Mouse (Mus musculus): ENCODE data around the gene Fam168a. TPM values are rescaled to one million over a fixed set of nuclear protein-coding genes. Genes with fewer than 3 reads are reported as not detected.

Fam168a gene
- polyA plus RNA-seq, 1 experiment from 2014 or later = 47.4 TPM

DNA sequence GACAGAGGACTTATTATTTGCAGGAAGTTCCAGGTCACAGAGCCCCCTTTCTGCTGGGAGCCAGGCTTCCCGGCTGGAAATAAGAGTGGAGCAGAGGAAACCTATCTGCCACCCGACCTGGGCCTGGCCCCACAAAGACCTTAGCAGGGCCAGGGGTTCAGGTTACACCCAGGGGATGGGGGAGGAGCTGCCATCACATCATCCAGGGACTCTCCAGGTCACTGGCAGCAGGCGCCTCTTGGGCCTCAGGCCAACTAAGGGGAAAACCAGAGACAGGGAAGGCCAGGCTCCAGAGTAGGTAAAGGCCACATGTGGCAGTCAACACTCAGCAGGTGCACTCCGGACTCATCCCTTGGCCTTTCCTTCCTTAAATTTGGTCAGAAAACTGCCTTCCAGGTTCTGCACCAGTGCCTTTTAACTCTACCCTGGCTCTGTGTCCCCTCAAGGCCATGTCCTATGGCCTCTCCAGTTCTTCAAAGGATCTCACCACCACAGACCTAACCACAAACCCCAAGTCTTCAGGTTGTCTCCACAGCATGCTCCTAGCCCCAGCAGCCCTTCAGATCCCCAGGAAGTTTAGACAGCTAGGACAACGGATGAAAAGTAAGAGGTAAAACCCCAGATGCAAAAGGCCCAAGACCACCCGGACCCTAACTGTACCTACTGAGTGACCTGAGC, 147.8 kb downstream of the Fam168a start:
- Histone ChIP-seq H3K36me3 (peaks cover 8% of the 10 kb centered on the region; the same call in 1 of the 2 replicates), H3K9me3 (no peaks in the 10 kb centered on the region), H3K27ac (peak overlapping the region; percentile 4), H3K27me3 (ENCODE audit: insufficient read depth, poor library complexity, severe bottlenecking) (no peaks in the 10 kb centered on the region), H3K4me1 (replicated peaks) (peaks cover 52% of the 10 kb centered on the region), H3K4me3 (no peak overlapping the region)
- WGBS = 41% methylated on average over 6 of the region's 6 CpGs
- no peak for DNase-seq (ENCODE audit: low spot score)

DNA sequence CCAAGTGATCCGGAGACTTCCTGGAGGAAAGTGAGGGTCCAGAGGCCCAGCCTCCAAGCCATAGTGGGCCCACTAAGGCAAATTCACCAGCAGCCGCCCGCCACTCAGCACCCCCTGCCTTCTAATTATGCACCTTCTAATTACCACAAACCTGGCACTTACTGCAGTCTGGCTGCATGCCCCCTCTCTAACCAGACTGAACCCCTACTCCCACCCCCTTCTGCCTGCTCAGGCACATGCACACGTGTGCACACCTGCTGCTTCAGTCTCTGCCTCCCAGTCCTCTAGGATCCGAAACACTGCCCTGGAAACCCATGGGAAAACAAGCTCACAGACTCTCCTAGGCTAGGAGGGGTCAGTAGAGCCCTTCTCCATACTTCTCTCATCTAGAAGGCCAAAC, 148.4 kb downstream of the Fam168a start:
- Histone ChIP-seq H3K27ac (peak overlapping the region; percentile 4; the same call in 1 of the 2 replicates), H3K4me3 (no peak overlapping the region), H3K9me3 (no peaks in the 10 kb centered on the region), H3K27me3 (ENCODE audit: insufficient read depth, poor library complexity, severe bottlenecking) (no peaks in the 10 kb centered on the region), H3K36me3 (peaks cover 2% of the 10 kb centered on the region; the same call in 1 of the 2 replicates), H3K4me1 (replicated peaks) (peaks cover 54% of the 10 kb centered on the region)
- DNase-seq (ENCODE audit: low spot score) = no peak
- 71% methylated on average over 5 of the region's 5 CpGs for WGBS

DNA sequence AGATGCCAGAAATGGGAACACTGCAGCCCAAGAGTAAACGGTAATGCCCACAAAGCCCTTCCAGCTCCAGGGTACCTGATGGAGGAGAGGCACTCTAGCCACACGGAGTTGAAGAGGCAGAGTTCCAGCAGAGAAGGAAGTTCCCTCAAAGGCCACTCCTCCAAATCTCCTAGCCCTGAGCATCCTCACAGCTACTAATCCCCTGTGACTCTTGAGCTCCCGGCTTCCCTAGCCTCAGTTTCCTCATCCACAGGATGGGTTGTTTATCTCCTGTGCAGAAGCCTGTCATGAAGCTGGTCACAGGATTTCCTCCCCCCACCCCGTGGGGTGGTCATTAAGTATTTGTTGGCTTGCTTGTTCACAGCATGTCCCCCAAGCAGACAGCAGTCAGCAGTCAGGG, 148.9 kb downstream of the Fam168a start:
- peaks cover 55% of the 10 kb centered on the region for H3K4me1 ChIP-seq (replicated peaks)
- no peak overlapping the region for H3K4me3 ChIP-seq

DNA sequence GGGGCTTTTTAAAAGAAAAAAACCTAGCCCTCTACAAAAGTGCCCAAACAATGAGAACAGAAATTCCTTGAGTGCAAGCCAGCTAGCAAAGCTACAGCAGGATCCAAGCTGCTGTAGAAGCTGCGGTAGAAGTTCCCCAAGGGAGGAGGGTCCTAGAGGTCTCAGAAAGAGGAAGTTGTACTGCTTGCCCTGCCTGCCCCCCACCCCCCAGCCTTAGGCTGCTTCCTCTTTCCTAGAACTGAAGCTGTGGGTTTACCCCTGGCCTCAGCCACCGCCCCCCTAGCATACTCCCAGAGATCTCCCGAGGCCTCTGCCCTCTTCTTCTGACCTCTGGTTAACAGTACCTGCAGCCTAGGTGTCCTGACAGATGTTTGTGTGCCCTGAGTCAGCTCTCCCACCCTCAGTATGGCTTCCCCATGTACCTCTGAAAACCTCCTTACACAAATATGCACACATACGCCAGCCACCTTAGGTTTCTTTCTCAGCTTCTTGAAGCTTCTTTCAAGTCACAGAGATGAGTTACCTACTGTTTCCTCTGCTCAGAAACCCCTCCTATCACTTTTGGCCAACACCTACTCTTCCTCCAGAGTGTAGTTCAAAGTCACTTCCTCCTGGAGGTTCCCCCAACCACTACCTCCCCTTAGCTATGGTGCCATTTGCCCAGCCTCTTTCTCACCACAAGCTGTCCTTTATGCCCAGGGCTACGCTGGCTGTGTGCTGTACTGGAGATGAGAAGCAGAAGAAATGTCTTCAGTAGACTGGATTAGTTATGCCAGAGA, 149.5 kb downstream of the Fam168a start:
- Histone ChIP-seq H3K4me1 (replicated peaks) (peaks cover 61% of the 10 kb centered on the region), H3K9me3 (no peaks in the 10 kb centered on the region), H3K27ac (0 out of 2 replicates have a peak overlapping the region, but pooled peaks have one; percentile 4), H3K36me3 (no peaks in the 10 kb centered on the region), H3K4me3 (no peak overlapping the region), H3K27me3 (ENCODE audit: insufficient read depth, poor library complexity, severe bottlenecking) (no peaks in the 10 kb centered on the region)
- DNase-seq (ENCODE audit: low spot score) = no peak
- 62% methylated on average over 5 of the region's 5 CpGs for WGBS

More for the DNA sequence above, 148.9 kb downstream of the Fam168a start:
- Histone ChIP-seq H3K9me3 (no peaks in the 10 kb centered on the region), H3K36me3 (no peaks in the 10 kb centered on the region), H3K27ac (0 out of 2 replicates have a peak overlapping the region, but pooled peaks have one; percentile 4), H3K27me3 (ENCODE audit: insufficient read depth, poor library complexity, severe bottlenecking) (no peaks in the 10 kb centered on the region)
- DNase-seq (ENCODE audit: low spot score) = no peak
- WGBS = 51% methylated on average over 4 of the region's 4 CpGs

DNA sequence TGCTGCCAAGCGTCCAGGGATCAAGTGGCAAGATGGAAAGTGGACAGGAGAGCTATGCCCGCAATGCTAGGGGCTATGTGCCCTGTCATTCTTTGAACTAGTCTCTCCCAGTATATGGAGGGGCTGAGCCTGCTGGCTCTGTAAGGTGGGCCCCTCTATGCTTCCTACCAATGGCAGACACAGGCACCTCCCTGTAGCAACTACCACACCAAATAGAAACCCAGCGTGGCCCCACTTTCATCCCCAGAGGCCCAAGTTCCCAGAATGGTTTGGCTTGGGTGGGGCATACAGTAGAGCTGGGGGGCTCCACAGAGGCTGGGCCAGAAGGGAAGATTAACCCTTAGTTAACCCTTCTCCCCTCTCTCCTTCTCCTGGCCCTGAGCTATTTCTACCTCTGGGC, 154.0 kb downstream of the Fam168a start:
- WGBS = 75% methylated on average over 3 of the region's 3 CpGs
- peaks cover 45% of the 10 kb centered on the region for H3K4me1 ChIP-seq (replicated peaks)

DNA sequence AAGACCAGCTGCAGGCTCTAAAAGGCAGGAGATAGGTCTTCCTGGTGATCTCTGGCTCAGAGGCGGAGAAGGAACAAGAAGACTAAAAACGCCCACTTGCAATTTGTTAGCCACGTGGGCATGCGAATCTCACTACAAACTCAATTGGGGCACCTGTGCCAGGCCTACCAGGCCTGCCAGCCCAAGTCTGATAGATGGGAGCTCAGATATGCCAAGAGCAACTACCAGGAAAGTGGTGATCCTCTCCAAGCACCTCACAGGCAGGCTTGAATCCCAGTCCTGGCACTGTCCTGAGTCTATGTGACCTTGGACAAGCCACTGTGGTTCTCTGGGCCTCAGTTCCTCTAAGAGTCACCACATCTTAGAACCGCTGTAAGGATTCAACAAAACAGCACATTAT, 154.8 kb downstream of the Fam168a start:
- Histone ChIP-seq H3K36me3 (no peaks in the 10 kb centered on the region), H3K4me3 (no peak overlapping the region), H3K9me3 (no peaks in the 10 kb centered on the region), H3K4me1 (replicated peaks) (peaks cover 37% of the 10 kb centered on the region), H3K27me3 (ENCODE audit: insufficient read depth, poor library complexity, severe bottlenecking) (no peaks in the 10 kb centered on the region), H3K27ac (peak overlapping the region; percentile 93; the same call in 1 of the 2 replicates)
- no peak for DNase-seq (ENCODE audit: low spot score)
- WGBS = 91% methylated on average over 5 of the region's 5 CpGs

More for the DNA sequence above, 154.0 kb downstream of the Fam168a start:
- H3K4me3 ChIP-seq = no peak overlapping the region
- DNase-seq (ENCODE audit: low spot score) = no peak
- no peaks in the 10 kb centered on the region for H3K27me3 ChIP-seq (ENCODE audit: insufficient read depth, poor library complexity, severe bottlenecking)
- no peaks in the 10 kb centered on the region for H3K9me3 ChIP-seq
- H3K36me3 ChIP-seq = no peaks in the 10 kb centered on the region
- H3K27ac ChIP-seq = no peak overlapping the region

DNA sequence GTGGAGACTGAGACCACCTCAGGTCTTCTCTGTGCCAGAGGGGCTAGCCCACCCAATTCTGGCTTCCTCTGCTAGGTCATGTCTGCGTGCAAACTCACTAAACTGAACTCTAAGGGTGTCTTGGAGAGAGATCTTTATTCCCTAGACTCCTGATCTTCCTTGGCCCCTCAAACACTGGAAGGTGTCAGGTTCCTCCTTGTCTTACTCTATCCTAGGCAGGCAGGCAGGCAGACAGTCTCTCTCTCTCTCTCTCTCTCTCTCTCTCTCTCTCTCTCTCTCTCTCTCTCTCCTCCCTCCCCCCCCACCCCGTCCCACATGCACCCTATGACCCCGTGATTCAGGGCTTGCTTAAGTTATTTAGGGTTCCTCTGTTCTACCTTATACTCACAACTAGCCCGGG, 155.9 kb downstream of the Fam168a start:
- Histone ChIP-seq H3K27ac (peak overlapping the region; percentile 93), H3K9me3 (no peaks in the 10 kb centered on the region), H3K4me3 (peak overlapping the region; percentile 74), H3K4me1 (replicated peaks) (peaks cover 36% of the 10 kb centered on the region), H3K27me3 (ENCODE audit: insufficient read depth, poor library complexity, severe bottlenecking) (no peaks in the 10 kb centered on the region), H3K36me3 (no peaks in the 10 kb centered on the region)
- DNase-seq (ENCODE audit: low spot score) = no peak
- WGBS = 11% methylated on average over 4 of the region's 4 CpGs

DNA sequence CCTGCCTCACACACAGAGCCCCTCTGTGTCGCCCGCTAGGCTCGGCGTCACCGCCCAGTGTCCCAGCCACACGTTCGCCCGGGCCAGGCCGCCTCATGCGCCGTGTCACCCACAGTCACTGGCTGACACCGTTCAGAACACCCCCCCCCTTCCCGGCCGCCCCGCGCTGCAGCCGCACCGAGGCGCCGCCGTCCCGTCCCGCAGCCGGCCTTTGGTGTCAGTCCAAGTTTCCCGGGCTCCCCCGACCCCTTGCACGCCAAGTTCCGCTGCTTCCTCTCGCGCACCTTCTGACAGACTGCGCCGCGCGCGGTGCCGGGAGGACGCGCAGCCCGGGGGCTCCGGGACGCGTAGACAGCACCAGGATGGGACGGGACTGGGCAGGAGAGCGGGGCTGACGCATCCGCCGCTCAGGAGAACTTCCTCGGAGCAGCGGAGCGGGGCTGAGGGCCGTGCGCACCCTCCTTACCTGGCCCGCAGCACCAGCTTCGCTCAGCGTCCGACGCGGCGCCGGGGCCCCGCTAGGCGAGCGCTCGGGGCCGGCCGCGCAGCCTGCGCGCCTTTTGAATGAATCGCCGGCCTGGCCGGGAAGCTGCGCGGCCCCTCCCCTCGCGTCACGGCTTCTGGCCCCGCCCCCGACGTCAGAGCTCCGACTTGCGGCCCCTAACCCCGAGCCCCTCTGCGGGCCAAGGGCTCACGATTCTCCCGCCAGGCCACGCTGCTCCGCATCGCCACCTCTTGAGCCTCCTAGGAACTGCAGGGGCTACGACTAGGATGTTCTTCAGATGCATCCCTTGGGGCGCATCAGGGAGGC, 156.6 kb downstream of the Fam168a start, which contains the start of gene Relt:
Relt (minus strand) TSS at position 619 of the 811 bp plus-strand sequence.
- Histone ChIP-seq H3K9me3 (no peaks in the 10 kb centered on the region), H3K27ac (peak within 1 kb of the TSS; percentile 93), H3K27me3 (ENCODE audit: insufficient read depth, poor library complexity, severe bottlenecking) (no peaks in the 10 kb centered on the region), H3K4me1 (replicated peaks) (peaks cover 36% of the 10 kb centered on the region), H3K36me3 (no peaks in the 10 kb centered on the region), H3K4me3 (peak within 1 kb of the TSS; percentile 74)
- peak; percentile 98 for DNase-seq (ENCODE audit: low spot score)
- under 1% methylated on average over 91 of the region's 91 CpGs for WGBS

DNA sequence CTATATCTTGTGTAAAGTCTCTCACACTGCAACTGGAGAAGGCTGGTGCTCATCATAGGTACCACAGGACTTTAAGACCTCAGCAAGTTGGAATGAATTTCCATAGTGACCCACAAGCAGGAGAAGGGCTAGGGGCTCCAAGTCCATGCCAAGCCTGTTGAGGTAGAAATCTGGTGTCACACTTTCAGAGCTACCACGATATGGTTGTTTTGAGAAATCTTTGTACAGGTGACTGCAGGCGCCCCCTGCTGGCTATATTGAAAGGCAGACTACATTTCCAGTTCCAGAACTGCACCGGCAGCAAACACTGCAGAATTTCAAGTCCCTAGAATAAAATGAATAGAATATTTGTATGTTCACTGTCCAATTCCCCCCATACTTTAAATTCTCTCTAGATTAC, 160.2 kb downstream of the Fam168a start:
- 19% methylated on average over 3 of the region's 3 CpGs for WGBS
- no peaks in the 10 kb centered on the region for H3K27me3 ChIP-seq (ENCODE audit: insufficient read depth, poor library complexity, severe bottlenecking)
- no peak overlapping the region for H3K27ac ChIP-seq
- H3K4me3 ChIP-seq = no peak overlapping the region
- peaks cover 14% of the 10 kb centered on the region for H3K4me1 ChIP-seq (replicated peaks)
- H3K36me3 ChIP-seq = peaks cover 7% of the 10 kb centered on the region
- no peaks in the 10 kb centered on the region for H3K9me3 ChIP-seq
- peak; percentile 63 for DNase-seq (ENCODE audit: low spot score)

DNA sequence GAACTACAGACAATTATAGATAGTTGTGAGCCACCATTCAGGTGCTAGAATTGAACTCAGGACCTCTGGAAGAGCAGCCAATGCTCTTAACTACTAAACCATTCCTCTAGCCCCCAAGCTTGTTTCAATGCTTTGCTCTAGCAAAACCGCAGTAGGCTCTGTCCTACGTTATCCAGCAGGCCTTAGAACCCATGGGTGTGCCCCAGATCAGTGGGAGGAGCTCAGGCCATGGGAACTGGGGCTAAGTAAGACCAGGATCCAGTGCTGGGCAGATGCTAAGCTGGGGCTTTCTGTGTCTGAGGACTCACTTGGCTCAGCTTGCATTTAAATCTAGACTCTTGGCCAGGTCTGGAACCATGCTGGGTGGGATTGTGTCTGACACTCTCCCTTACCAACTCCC, 161.1 kb downstream of the Fam168a start:
- Histone ChIP-seq H3K36me3 (peaks cover 16% of the 10 kb centered on the region), H3K27me3 (ENCODE audit: insufficient read depth, poor library complexity, severe bottlenecking) (no peaks in the 10 kb centered on the region), H3K9me3 (no peaks in the 10 kb centered on the region), H3K27ac (0 out of 2 replicates have a peak overlapping the region, but pooled peaks have one; percentile 40), H3K4me1 (replicated peaks) (peaks cover 6% of the 10 kb centered on the region), H3K4me3 (no peak overlapping the region)
- 53% methylated on average over 2 of the region's 2 CpGs for whole genome bisulfite sequencing
- no peak for DNase-seq (ENCODE audit: low spot score)

DNA sequence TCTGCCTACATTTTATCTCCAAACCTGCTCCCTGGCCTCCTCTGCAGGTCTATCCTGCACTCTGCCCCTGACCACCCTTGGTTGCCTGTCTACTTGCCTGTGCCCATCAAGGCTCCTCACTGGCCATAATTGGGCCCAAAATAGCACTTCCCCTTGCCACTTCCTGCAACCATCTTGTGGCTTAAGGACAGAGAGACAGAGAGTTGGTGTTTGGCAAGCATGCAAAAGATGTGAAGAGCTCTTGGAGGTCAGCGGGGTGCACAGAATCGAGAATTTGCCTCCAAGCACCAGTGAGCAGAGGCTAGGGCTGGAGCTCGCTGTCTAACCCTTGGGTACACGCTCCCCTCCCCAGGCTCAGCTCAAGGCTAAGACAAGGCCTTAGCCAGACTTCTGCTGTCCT, 162.1 kb downstream of the Fam168a start:
- Histone ChIP-seq H3K27me3 (ENCODE audit: insufficient read depth, poor library complexity, severe bottlenecking) (no peaks in the 10 kb centered on the region), H3K4me3 (no peak overlapping the region), H3K27ac (0 out of 2 replicates have a peak overlapping the region, but pooled peaks have one; percentile 31), H3K36me3 (peaks cover 26% of the 10 kb centered on the region), H3K4me1 (replicated peaks) (no peaks in the 10 kb centered on the region), H3K9me3 (no peaks in the 10 kb centered on the region)
- WGBS = 73% methylated on average over 4 of the region's 4 CpGs
- DNase-seq (ENCODE audit: low spot score) = no peak

DNA sequence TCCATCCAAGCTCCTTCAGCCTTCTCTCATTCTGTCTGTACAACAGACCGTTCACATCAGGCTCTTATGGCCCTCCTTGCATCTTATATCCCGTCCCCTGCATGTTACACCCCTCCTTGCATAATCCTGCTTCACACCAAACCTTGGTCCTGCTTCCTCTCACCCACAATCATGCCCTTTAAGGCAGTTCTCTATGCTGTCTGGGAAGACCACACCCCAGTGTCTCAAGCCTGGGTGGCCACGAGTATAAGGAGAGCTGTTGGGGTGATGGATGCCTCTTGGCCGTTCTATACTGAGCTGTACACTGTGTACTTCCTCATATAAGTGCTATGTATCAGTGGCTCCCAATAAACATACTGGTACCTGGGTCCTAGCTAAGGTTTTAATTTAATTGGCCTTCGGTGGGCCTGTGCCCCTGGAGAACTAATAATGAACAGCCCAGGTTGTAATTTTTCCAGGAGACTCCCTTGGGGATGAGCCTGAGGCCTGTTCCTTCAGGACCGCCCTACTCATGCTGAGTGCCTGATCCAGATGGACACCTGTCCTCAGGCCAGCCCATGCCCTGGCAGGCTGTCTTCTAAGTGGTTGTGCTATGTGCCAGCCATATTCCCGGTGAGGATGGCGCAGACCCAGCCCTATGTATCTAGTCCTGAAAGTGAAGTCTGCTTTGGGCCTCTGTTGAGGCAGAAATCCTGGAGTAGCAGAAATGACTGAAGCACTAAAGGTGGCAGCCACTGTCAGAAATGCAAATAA, 163.6 kb downstream of the Fam168a start:
- Histone ChIP-seq H3K4me1 (replicated peaks) (no peaks in the 10 kb centered on the region), H3K36me3 (peaks cover 41% of the 10 kb centered on the region), H3K4me3 (no peak overlapping the region), H3K27me3 (ENCODE audit: insufficient read depth, poor library complexity, severe bottlenecking) (no peaks in the 10 kb centered on the region), H3K27ac (no peak overlapping the region), H3K9me3 (no peaks in the 10 kb centered on the region)
- DNase-seq (ENCODE audit: low spot score) = no peak
- WGBS = 86% methylated on average over 8 of the region's 8 CpGs
